Mouse (Mus musculus) ES-E14 (cell line): ENCODE data around the gene Kmt2b. TPM values are rescaled to one million over a fixed set of nuclear protein-coding genes. Genes with fewer than 3 reads are reported as not detected.
A peak's percentile ranks its signal among the peaks of the same experiment; 100 is the strongest.

Experiments
- DNase-seq: peaks from one replicate; pipeline ENCODE4 v3.0.0-alpha.2; 2013; ENCODE audit warnings: low read depth, low spot score
- H3K27ac ChIP-seq: 2 replicates; pipeline ENCODE4 v1.5.1; 2012; ENCODE audit warnings: low read depth, mild to moderate bottlenecking, low read length, moderate library complexity, mixed read lengths; ENCODE audit not compliant: poor library complexity, insufficient read depth, severe bottlenecking
- H3K36me3 ChIP-seq: 2 replicates; pipeline ENCODE4 v1.6.1; 2012; ENCODE audit warnings: mild to moderate bottlenecking, low read length, moderate library complexity, mixed read lengths; ENCODE audit not compliant: control insufficient read depth, poor library complexity, insufficient read depth, severe bottlenecking
- H3K4me1 ChIP-seq, 2 experiments: fragments of 150-350 bp in 1 of 2; sonication (generic) in 1 of 2; 2 replicates each; pipeline ENCODE4 v1.6.1; 2012; ENCODE audit warnings: low read length in 2 of 2, mild to moderate bottlenecking in 1 of 2, mixed read lengths in 1 of 2; ENCODE audit not compliant: control insufficient read depth in 2 of 2, insufficient read depth in 2 of 2, poor library complexity in 1 of 2
- H3K4me3 ChIP-seq, 2 experiments: fragments of 150-350 bp in 1 of 2; sonication (generic) in 1 of 2; 2 replicates each; pipeline ENCODE4 v1.5.1; 2012; ENCODE audit warnings: low read length in 2 of 2, low read depth in 1 of 2, mild to moderate bottlenecking in 1 of 2, mixed read lengths in 1 of 2; ENCODE audit not compliant: insufficient read depth in 1 of 2, poor library complexity in 1 of 2, severe bottlenecking in 1 of 2
- H3K9ac ChIP-seq: 2 replicates; pipeline ENCODE4 v1.6.1; 2012; ENCODE audit warnings: low read depth, mild to moderate bottlenecking, low read length, mixed read lengths; ENCODE audit not compliant: poor library complexity, insufficient read depth, severe bottlenecking
- H3K9me3 ChIP-seq: fragments of 150-350 bp; sonication (generic); 2 replicates; pipeline ENCODE4 v1.6.1; 2012; ENCODE audit warnings: low read depth, mild to moderate bottlenecking, low read length; ENCODE audit not compliant: control insufficient read depth, insufficient read depth
- CHD2 ChIP-seq: IDR thresholded peaks from 2 replicates; pipeline ENCODE4 v1.6.1; 2014; ENCODE audit warnings: mild to moderate bottlenecking, low read depth, low read length, inconsistent platforms
- HCFC1 ChIP-seq: IDR thresholded peaks from 2 replicates; pipeline ENCODE4 v1.6.1; 2012; ENCODE audit warnings: low read length, inconsistent platforms, borderline replicate concordance; ENCODE audit not compliant: insufficient read depth
- MAFK ChIP-seq: IDR thresholded peaks from 2 replicates; pipeline ENCODE4 v1.6.1; 2014; ENCODE audit warnings: mild to moderate bottlenecking, low read depth, low read length, inconsistent platforms; ENCODE audit not compliant: insufficient read depth
- ZC3H11A ChIP-seq: IDR thresholded peaks from 2 replicates; pipeline ENCODE4 v1.6.1; 2012; ENCODE audit warnings: low read depth, mild to moderate bottlenecking, inconsistent platforms, low read length, borderline replicate concordance
- ZNF384 ChIP-seq: IDR thresholded peaks from 2 replicates; pipeline ENCODE4 v1.6.1; 2012; ENCODE audit warnings: low read depth, low read length, inconsistent platforms
- in situ Hi-C, 2 experiments: fragments of 600-800 bp; cut with MboI; formaldehyde crosslinking; loops; one replicate each; pipeline ENCODE4 v1.15.1; 2025; ENCODE audit warnings: low sequenced_read_pairs in 2 of 2, inconsistent platforms in 1 of 2; ENCODE audit not compliant: unreplicated experiment in 2 of 2
- total RNA-seq: library from RNA; depleted of rRNA; stranded (reverse); fragments of 300-350 nt; gene quantifications from 2 replicates; pipeline ENCODE4 v1.2.3, GENCODE M21; 2012

Kmt2b gene
- total RNA-seq, 1 experiment: 73.7 TPM

DNA sequence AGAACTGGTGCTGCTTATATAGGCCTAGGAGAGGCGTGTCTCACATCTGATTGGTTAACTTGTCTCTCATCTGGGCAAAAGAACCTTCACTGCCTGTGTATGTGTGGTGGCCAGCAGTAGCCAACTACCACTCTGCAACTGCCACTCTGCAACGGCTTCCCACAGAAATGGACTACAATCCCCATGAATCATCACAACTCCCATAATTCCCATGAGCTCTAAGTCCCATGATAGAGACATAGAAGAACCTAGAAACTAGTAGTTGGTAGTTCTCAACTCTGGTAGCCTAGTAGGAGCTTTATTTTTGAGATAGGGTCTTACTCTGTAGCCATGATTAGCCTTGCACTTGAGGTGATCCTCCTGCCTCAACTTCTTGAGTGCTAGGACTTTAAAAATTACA is 38.6 kb downstream of the Kmt2b start:
- Histone ChIP-seq H3K27ac (no peak overlapping the region), H3K4me1 (peaks cover 0 to 8% of the 10 kb centered on the region in 2 experiments; a peak in 2 of 4 replicates), H3K4me3 (no peak overlapping the region), H3K9ac (no peak overlapping the region), H3K36me3 (peaks cover 3% of the 10 kb centered on the region; the same call in 1 of the 2 replicates), H3K9me3 (no peaks in the 10 kb centered on the region)
- TF ChIP-seq ZNF384 (no peak), HCFC1 (peak; percentile 69)
- no peak for DNase-seq
- in situ Hi-C loops: no loop called here

- peaks cover 8% of the 10 kb centered on the region; the same call in 1 of the 2 replicates for H3K36me3 ChIP-seq
- no peak for DNase-seq
- H3K4me1 ChIP-seq: peaks cover 0 to 19% of the 10 kb centered on the region in 2 experiments; a peak in 2 of 4 replicates
- in situ Hi-C loops: no loop called here
- no peak overlapping the region for H3K9ac ChIP-seq
- TF ChIP-seq CHD2: no peak
- no peak for TF ChIP-seq ZC3H11A
- no peak for TF ChIP-seq ZNF384
- TF ChIP-seq MAFK: no peak
- no peak for TF ChIP-seq HCFC1
- H3K9me3 ChIP-seq: no peaks in the 10 kb centered on the region
- no peak overlapping the region for H3K4me3 ChIP-seq
- H3K27ac ChIP-seq: no peak overlapping the region
Observed at GRCm38 (mm10) chr7:30544327-30544726, 44.2 kb downstream of the Kmt2b start.

GRCm38 (mm10) chr7:30540572-30540971 is 48.0 kb downstream of the Kmt2b start:
- no peak overlapping the region for H3K9ac ChIP-seq
- no peak for TF ChIP-seq CHD2
- TF ChIP-seq ZC3H11A: no peak
- TF ChIP-seq MAFK: no peak
- no peak for TF ChIP-seq HCFC1
- TF ChIP-seq ZNF384: no peak

GRCm38 (mm10) chr7:30534633-30535577 is 53.6 kb downstream of the Kmt2b start, which contains the start of gene Arhgap33:
TSS of gene Arhgap33 (minus strand) at chr7:30535060.
- Histone ChIP-seq H3K27ac (no peak within 1 kb of the TSS), H3K9ac (peak within 1 kb of the TSS; percentile 75), H3K4me1 (peaks cover 0 to 6% of the 10 kb centered on the region in 2 experiments; a peak in 1 of 4 replicates), H3K36me3 (peaks cover 2% of the 10 kb centered on the region), H3K9me3 (no peaks in the 10 kb centered on the region), H3K4me3 (peak within 1 kb of the TSS; percentile 72 to 92)
- in situ Hi-C loops: no loop called here
- peak; percentile 93 for DNase-seq
- TF ChIP-seq CHD2: no peak
- no peak for TF ChIP-seq MAFK
- no peak for TF ChIP-seq ZC3H11A
- TF ChIP-seq ZNF384: no peak
- TF ChIP-seq HCFC1: no peak

More at GRCm38 (mm10) chr7:30540572-30540971, 48.0 kb downstream of the Kmt2b start:
- Histone ChIP-seq H3K4me3 (peak overlapping the region; percentile 19 to 30; a peak in 2 of 4 replicates), H3K9me3 (no peaks in the 10 kb centered on the region), H3K4me1 (peaks cover 0 to 19% of the 10 kb centered on the region in 2 experiments; a peak in 2 of 4 replicates), H3K36me3 (peaks cover 7% of the 10 kb centered on the region), H3K27ac (no peak overlapping the region)
- in situ Hi-C loops: no loop called here
- no peak for DNase-seq
